Mouse (Mus musculus): ENCODE data around the gene Scn3b.

GRCm38 (mm10) chr9:40324826-40325225, 55.8 kb downstream of the Scn3b start:
- TF ChIP-seq CTCF (IDR thresholded peaks at IDR 0.05; ENCODE audit: insufficient read depth, low read length) (no peak), POLR2A (IDR thresholded peaks at IDR 0.05; ENCODE audit: borderline replicate concordance, extremely low read depth, low read depth, low read length) (no peak)

All from lung, adult 2 months (tissue).